Mouse (Mus musculus): ENCODE measurements around the gene Stxbp5. TPM values are rescaled to one million over a fixed set of nuclear protein-coding genes. Genes with fewer than 3 reads are reported as not detected.
"Not testable (repeated sequence)": the region's sequence is repeated elsewhere in the genome, so short reads cannot be mapped to it uniquely, and the experiment has no call there.

The Stxbp5 gene
- 38.1 and 43.0 TPM in 2 replicates for polyA plus RNA-seq (2012; rRNA removed)

DNA sequence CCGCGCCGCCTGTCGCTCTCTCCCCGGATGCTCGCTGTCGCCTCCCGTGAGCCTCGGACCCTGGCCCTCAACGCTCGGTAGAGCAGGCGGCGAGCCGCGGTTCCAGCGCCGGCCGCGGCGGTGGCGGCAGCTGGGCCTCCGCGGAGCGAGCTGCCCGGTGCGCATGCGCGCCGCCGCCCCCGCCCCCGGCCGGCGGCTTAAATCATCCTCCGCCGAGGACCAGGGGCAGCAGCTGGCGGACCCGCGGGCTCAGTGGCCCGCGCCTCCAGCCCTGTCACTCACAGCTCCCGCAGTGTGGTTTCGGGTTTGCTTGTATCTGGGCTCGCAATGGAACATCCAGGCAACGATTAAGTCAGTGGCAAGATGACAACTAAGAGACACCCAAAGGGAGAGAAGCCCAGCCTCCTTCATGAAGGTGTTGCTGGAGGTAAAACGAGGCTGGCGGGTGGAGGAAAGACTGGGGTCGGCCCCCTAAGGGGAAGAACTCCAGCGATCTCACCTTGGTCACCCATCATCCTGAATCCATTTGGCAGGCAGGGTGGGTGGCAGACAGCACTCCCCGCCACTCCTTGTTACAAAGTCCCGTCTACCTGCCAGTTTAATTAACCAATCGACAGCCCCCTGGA lies at the start of gene Stxbp5:
Stxbp5 (minus strand) TSS at position 9 of the 626 bp plus-strand sequence.
- DNase-seq (ENCODE audit: extremely low spot score in 1 of 2, low spot score in 1 of 2) = peak; percentile 47 to 79

DNA sequence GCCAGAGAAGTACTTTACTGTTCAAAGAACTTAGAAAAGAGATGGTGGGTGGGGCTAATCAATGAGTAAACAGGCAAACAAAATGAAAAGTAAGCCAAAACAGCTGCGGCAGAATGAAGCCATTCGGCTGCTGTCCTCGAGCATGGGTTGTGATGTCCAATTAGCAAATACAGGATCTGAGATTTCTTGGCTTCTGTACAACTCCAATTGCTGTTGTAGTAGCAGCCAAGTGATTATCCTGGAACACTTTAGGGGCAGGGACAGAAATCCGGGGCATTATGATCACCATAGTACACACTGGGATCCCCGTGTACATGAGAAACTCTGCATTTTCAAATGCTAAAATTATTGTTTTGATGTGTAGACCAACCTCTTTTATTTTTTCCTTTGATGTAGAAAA lies 11.5 kb upstream of the Stxbp5 start:
- no peak for DNase-seq (ENCODE audit: extremely low spot score in 1 of 2, low spot score in 1 of 2)

DNA sequence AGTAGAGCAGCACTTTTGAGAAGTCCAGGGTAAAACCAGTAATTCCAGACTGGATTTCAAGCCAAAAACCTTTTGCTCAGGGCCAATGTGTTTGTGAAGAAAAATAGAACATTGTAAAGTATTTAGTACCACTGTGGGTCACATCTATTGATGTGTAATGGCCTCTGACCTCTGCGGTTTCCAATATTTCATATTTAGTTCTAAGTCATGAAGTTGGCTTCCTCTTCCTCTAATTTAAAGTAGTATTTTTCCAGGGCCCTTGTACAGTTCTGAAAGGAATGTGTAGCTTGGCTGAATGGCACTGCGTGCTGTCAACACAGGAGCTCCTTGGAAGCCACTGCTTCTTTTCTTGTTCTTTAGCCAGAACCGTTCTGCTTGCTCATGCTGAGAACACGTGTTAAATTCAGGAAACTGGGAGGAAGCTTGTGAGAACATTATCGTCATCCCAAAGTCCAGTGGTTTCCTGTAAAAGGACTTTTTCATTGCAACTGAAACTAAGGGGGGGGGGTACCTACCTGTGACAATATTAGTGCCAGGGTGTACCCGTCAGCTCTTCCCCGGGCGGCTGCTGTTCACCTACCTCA lies 7.1 kb upstream of the Stxbp5 start:
- DNase-seq (ENCODE audit: extremely low spot score in 1 of 2, low spot score in 1 of 2) = no peak

DNA sequence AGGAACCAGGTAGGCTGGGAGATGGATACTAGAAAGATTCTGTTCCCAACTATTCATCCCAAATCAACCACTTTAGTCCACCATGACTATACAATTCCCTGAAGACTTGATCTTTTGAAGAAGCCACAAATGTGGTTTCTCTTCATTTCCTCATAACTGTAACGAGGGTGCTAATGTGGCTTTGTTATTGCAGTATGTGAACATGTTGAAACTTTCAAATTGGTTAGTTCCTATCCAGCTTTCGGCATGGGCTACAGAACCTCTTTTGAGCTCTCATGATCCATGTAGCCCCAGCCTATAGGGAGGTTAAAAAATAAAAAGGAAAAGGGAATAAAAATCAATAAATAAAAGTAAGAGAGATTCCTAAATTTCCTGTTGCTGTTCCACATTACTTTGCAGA lies 6.6 kb upstream of the Stxbp5 start:
- DNase-seq (ENCODE audit: extremely low spot score in 1 of 2, low spot score in 1 of 2) = no peak

DNA sequence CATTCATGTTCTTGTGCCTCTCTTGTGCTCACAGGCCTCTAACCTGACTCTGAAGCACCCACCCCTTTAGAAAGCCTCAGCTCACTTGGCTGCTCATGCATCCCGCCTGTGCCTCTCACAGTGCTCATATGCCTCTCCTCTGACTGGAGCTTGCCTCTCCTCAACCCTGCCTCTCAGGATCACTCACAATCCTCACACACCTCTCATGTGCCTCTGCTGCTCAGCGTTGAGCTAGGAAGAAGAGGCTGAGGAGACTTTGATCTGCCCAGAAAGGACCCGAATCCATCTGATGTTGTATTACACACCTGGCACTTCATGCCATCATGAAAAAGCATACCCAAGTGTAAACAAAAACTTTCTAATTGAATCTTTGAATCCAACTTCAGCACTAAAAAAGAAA lies 5.3 kb upstream of the Stxbp5 start:
- DNase-seq (ENCODE audit: extremely low spot score in 1 of 2, low spot score in 1 of 2) = no peak

DNA sequence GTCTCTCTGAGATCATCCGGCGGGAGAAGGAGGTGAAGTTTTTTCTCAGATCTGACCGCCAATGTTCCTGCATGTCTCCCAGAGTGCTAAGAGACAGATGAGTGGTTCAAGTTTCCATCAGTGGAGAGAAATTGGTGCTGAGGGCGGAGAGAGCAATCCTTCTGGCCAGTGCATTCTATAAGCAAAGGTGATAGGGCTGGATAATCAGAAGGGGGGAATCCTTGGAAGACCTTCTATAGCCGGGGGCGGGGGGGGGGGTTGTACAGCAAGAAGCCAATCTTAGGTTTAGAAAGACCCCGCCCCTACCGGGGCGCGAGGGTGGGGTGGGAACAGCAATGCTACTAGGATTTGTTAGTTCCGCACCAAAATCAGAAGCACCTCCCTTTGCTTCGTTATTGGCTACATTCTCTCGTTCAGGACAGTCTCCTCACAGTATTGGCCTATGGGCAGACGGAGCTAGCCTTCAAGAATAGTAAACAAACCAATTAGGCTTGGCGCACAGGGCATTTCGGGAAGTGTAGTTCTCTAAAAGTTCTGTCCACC lies 889 bp upstream of the Stxbp5 start:
- DNase-seq (ENCODE audit: extremely low spot score in 1 of 2, low spot score in 1 of 2) = peak; percentile 93 to 95

DNA sequence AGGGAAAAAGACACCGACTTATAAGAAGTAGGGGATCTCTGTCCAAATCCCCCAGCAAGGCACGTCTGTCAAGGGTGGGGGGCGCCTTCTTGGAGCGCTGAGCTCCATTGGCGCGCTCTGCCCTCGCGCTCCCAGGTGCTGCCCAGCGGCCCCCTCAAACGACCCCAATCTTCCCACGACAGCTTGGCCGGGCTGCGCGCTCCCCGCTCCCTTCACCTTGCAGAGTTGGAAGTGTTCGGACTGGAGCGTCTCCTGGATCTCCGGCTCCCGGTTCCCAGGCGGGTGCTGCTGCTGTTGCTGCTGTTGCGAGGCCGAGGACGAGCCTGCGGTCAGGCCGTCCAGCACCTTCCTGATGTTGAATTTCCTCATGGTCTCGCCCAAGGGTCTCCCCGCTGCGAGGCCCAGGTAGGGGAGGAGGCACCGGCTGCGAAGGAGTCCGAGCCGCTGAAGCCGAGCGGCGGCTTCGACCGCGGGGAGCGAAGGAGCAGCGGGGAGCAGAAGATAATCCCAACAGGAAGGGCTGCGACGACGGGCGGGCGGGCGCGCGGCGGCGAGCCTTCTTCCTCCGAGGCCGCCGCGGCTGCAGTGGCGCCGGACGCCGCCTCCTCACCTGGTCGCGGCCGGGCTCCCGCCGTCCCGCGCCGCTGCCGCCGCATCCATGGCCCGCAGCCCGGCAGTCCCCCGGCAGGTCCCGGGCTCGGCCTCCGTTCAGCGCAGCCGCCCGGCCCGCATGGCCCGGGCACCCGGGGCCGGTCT lies 386 bp downstream of the Stxbp5 start:
- no peak for DNase-seq (ENCODE audit: extremely low spot score in 1 of 2, low spot score in 1 of 2)

DNA sequence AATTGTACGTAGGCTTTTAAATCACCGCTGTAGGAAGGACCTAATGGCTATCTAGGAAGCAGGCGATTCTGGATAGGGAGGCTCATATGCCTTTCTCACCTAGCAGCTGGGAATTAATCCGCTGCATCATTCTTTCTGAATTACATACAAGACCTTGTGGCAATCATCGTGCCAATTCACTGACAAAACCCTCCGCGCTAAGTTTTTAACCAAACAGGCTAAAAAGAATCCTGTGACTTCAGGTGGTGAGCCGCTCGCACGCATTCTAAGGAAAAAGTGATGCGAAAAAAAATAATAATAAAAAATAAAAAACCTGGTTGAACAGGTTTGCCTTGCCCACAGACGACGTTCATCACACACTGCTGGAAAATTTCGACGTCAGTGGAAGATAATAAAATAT lies 1.1 kb downstream of the Stxbp5 start:
- DNase-seq (ENCODE audit: extremely low spot score in 1 of 2, low spot score in 1 of 2) = peak in 1 of 2 experiments; percentile 51

DNA sequence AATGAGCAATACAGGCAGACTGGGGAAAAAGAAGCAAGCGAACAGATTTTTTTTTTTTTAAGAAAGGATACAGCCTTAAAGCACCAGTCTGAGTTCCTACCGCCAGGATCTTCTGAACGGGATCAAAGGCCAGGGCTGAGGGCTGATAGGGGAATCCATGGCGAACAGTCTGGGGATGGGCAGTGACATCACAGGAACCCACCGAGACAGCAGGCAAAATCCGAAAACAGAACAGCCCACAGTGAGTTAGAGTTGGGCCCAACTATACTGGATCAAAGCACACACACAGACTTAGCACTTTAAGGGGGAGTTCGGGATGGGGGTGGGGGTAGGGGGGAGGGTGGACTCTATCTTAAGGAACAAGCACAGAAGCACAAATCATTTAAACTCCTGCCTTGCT lies 1.8 kb downstream of the Stxbp5 start:
- no peak for DNase-seq (ENCODE audit: extremely low spot score in 1 of 2, low spot score in 1 of 2)

DNA sequence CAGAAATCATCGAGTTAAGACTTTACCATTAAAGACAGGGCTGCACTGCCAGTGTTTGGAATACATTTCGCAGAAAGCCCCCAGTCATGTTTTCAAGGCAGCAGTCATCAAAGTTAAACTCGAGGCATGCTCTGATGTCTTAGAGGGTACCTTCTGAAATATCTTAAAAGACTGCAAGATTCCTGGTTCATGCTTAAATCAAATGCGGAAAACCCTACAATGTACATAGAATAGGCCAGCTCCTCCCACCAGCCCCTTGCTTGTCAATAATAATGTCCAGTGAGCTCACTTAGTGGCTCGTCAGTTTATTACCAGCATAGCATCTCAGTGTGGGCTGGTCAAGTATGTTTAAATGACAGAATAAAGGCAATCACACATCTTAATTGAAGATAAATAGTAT lies 3.0 kb downstream of the Stxbp5 start:
- DNase-seq (ENCODE audit: extremely low spot score in 1 of 2, low spot score in 1 of 2) = no peak

GRCm38 (mm10) chr10:9893562-9893961 lies 7.3 kb downstream of the Stxbp5 start:
- no peak for DNase-seq (ENCODE audit: extremely low spot score in 1 of 2, low spot score in 1 of 2)

DNA sequence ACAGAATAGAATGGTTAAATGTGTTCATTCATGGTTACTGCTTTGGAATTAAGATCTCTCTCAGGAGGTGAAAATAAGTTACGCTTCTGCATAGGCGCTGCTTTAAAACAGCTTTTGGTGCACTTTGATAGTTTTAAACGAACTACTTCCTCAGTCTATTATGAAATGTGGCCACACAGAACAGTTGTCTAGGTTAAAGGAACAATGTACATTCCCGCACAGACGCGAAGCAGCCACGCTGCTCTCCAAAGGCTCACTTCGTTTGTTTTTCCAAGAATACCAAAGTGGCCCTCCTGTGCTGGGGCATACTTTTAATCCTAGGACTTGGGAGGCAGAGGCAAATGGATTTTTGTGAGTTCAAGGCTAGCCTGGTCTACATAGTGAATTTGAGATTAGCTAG lies 11.2 kb downstream of the Stxbp5 start:
- DNase-seq (ENCODE audit: extremely low spot score in 1 of 2, low spot score in 1 of 2) = no peak

DNA sequence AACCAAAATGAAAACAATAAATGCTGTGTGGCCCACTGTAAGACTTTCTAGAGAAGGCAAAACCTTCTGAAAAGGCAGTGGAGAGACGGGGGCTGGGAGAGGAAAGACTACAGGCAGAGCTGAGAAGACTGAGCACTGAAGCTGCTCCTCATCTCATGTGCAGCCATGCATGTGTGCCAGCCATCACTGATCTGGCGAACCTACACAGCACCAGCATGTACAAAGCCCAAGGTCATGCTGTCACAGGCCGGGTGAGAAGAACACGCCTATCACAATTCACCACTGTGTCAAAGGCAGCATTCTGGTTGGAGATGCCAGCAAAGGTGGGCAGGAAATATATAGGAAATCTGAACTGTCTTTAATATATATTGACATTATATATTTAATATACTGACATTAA lies 12.2 kb downstream of the Stxbp5 start:
- no peak for DNase-seq (ENCODE audit: extremely low spot score in 1 of 2, low spot score in 1 of 2)

DNA sequence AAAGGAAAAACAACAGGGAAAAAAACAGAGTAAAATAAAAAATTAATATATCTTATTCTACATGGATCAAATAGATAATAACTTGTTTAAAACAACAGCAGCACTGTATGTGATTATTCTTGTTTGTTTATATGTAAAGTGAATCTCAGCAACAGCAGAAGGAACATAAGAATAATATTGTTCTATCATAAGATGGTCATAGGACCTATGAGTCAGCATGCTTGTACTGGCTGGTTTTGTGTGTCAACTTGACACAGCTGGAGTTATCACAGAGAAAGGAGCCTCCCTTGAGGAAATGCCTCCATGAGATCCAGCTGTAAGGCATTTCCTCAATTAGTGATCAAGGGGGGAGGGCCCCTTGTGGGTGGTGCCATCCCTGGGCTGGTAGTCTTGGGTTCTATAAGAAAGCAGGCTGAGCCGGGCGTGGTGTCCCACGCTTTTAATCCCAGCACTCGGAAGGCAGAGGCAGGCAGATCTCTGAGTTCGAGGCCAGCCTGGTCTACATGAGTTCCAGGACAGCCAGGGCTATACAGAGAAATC lies 19.0 kb downstream of the Stxbp5 start:
- DNase-seq (ENCODE audit: extremely low spot score in 1 of 2, low spot score in 1 of 2) = not testable (repeated sequence)

DNA sequence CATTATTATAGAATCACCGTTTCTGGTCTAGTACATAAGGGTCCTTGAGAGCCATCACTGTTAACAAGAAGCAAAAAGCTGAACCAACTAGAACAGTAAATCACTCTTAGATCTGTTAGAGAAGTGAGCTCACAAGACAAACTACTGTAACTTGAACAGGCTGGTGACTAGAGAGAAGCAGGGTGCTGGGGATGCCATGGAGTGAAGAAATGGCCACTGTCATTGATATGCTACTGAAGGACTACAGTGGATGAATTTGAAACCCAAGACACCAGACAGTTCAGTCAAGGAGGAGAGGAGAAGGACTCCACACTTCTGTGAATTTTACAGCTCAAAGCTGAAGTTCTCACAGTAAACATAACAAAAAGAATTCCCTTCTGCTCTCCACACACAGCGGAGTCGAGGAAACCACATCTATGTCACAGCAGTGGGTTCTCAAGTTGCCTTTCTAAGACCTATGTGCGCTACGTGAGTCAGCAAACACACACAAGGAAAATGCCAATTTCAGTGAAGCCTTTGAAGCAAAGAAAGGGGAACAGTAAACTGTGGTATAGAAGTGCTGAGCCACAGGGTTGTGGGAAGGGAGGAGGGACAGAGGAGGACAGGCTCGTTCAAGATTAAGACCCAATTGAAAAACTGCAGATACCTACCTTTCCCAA lies 20.7 kb downstream of the Stxbp5 start:
- DNase-seq (ENCODE audit: extremely low spot score in 1 of 2, low spot score in 1 of 2) = no peak

- DNase-seq (ENCODE audit: extremely low spot score in 1 of 2, low spot score in 1 of 2) = no peak
These were observed 21.9 kb downstream of the Stxbp5 start for GRCm38 (mm10) chr10:9878821-9879489.

DNA sequence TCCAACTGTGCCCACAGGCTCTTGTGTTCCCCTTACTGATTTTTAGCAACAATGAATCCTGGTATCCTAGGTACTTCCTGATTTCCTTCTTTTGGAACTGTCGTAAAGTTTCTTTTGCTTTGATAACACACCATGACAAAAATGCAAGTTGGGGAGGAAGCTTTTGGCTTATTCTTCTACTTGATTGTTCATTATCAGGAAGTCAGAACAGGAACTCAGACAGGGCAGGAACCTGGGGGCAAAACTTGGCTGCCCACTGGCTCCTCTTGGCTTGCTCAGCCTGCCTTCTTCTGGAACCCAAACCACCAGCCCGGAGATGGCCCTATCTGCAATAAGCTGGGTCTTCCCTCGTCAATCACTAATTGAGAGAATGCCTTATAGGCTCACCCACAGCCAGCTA lies 25.0 kb downstream of the Stxbp5 start:
- DNase-seq (ENCODE audit: extremely low spot score in 1 of 2, low spot score in 1 of 2) = no peak

DNA sequence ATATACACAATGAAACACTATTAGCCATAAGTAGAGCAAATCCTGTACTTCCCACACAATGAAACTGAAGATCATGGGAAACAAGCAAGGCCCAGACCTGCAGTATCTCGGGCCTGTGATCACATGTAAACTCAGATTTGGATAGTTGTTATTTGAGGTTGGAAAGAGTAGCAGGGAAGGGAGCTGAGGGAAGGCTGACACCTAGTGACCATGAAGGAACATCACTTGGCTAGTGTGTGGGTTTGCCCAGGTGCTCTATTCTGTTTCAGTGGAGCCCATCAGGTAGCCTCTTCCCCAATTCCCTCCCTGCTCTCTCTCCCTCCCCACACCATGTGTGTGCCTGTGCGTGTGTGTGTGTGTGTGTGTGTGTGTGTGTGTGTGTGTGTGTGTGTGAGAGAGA lies 28.7 kb downstream of the Stxbp5 start:
- no peak for DNase-seq (ENCODE audit: extremely low spot score in 1 of 2, low spot score in 1 of 2)

DNA sequence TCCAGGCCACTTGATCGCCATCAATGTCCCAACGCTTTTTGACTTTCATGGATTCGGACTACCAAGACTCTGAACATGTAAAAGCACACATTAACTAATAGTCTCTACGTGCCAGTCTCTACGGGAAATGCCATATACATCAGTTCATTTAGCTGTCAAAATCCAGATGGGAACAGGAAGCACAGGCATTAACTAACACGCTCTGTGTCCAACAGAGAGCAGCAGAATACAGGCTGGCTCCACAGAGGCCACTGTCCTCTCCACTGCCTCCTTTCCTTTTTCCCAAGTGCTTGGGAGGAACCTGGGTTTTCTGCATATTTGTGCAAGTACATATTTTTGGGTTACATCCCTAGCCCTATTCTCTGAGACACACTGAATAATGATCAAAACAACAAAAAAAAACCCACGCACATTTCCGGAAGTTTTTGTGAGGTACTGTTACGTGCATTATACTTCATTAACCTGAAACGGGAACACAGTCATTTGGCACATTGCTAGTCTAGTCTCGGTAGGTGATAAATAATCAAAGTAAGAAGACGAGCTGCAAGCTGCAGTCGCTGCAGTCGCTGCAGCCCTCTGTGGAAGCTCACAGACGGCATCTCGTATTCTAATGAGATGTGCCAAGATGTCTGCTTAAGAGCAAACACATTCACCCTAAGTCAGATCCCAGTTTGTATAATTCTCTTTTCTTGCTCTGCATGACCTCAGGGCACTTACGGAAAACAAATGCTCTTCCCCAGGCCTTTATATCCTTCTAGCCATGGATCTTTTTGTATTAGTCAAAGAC lies 33.9 kb downstream of the Stxbp5 start:
- no peak for DNase-seq (ENCODE audit: extremely low spot score in 1 of 2, low spot score in 1 of 2)

DNA sequence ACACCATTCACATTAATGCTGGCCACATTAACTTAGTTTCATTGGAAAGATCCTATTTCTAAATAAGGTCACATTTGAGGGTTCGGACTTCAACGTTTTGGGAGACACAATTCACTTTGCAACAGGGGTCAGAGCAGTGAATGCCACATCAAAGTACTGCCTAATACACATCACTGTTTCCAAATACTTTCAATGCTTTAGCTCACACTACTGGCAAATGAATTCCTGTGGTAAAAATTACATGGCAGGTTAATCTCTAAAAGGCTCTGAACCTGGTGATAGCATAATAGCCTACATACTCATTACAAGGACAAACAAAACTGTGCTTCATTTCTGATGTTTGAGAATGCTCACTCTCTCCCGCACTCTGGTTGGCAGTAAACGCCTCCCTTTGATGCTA lies 40.9 kb downstream of the Stxbp5 start:
- DNase-seq (ENCODE audit: extremely low spot score in 1 of 2, low spot score in 1 of 2) = no peak
